Mouse (Mus musculus) embryonic fibroblast, embryonic 13.5 days (primary cell): Measurements from ENCODE around the gene Mmp19.

Experiments
- CTCF ChIP-seq: IDR thresholded peaks from 2 replicates; pipeline ENCODE4 v1.5.1; 2011; ENCODE audit warnings: mild to moderate bottlenecking, control low read depth, low read length, moderate library complexity, borderline replicate concordance; ENCODE audit not compliant: insufficient read depth
- POLR2A ChIP-seq: IDR thresholded peaks from 2 replicates; pipeline ENCODE4 v1.6.1; 2011; ENCODE audit warnings: low read depth, mild to moderate bottlenecking, control low read depth, low read length, moderate library complexity

DNA sequence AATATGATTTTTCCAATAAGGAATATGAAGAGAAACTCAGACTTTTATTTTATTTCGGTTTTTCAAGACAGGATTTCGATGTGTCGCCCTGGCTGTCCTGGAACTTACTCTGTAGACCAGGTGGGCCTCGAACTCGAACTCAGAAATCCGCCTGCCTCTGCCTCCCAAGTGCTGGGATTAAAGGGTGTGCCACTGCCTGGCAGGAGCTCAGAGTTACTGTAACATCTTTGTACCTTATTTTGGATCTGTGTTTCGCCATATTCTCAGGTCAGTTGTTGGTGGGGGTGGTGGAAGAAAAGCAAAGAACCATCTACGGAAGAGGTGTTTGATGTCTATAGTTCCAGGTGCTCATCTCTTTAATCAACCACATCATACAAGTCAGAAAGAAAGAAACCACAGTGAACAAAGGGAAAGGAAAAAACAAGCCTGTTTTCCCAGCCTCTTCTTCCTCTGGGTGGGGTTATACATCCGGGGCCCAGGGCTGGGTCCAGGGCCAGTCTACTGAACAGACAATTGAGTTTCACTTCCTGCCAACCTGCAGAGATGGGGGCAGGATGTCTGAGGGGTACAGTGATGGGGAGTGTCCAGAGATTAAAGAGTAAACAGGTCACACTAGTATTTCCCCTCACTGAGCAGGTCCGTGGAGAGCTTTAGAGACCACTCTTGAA, 44.6 kb upstream of the Mmp19 start:
- TF ChIP-seq CTCF, result no peak
- TF ChIP-seq POLR2A, result no peak
